Mouse (Mus musculus): ENCODE measurements around the gene Pard3b. TPM values are rescaled to one million over a fixed set of nuclear protein-coding genes. Genes with fewer than 3 reads are reported as not detected.

Pard3b gene
- polyA plus RNA-seq, 1 experiment: 0.42 TPM

DNA sequence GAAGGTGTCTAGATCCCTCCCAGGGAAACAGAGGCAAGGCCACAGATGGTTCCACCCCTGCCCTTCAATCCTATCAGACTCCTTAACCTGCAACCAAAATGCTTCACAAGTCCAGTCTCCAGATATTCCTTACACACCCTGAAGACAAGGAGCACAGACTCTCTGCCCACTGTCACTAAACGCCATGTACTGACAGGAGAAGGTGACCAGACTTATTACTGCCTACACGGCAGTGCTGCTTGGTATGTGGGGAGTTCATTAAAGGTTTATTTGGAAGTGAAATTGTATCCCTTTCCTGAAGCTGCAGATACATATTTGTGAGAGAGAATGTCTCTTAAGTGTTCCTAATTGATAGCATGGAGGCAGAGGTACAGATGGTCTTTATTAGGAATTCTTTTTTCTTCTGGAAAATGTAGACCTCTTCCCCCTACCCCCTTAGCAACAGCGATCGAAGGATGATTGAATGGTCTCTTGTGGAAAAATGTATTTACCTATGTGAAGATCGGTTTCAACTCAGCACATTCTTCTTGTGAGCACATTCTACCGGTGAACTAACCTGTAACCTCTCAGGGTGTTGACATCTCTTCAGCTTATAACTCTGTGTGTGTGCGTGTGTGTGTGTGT lies 735.9 kb downstream of the Pard3b start:
- Histone ChIP-seq H3K27ac (ENCODE audit: insufficient read depth, low read length) (no peak overlapping the region), H3K27me3 (ENCODE audit: control insufficient read depth, insufficient read depth, low read length, poor library complexity, severe bottlenecking) (no peaks in the 10 kb centered on the region), H3K9ac (ENCODE audit: low read depth, poor library complexity, severe bottlenecking) (no peak overlapping the region), H3K4me3 (ENCODE audit: low read depth, low read length) (no peak overlapping the region), H3K36me3 (ENCODE audit: control insufficient read depth, insufficient read depth, low read length, poor library complexity, severe bottlenecking) (no peaks in the 10 kb centered on the region), H3K4me1 (ENCODE audit: control insufficient read depth, insufficient read depth, low read length) (no peaks in the 10 kb centered on the region), H3K9me3 (replicated peaks; ENCODE audit: control insufficient read depth, insufficient read depth, low read length, poor library complexity, severe bottlenecking) (no peaks in the 10 kb centered on the region)
- TF ChIP-seq POLR2A (IDR thresholded peaks at IDR 0.05; ENCODE audit: insufficient read depth, low read length): no peak
- no peak for TF ChIP-seq CTCF (IDR thresholded peaks at IDR 0.05; ENCODE audit: low read depth, low read length)
- no peak for TF ChIP-seq EP300 (IDR thresholded peaks at IDR 0.05; ENCODE audit: insufficient read depth, low read depth, low read length)

DNA sequence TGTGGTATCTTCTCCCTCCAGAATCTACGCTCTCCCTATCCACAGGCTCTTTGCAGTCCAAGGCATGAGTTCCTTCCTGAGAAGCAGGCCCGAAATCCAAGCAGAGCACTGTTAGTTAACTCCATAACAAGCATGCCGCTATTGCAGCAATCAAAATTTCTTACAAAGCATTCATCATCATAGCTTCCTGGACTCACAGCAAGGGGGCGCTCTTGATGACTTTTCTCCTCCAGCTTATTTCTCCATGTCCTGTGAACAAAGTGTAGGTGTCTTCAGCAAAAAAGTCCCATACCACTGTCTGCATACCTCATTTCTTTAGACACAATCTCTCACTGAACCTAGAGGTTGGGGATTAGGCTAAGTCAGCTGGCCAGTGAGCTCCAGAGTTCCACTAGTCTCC lies 739.7 kb downstream of the Pard3b start:
- no peak for TF ChIP-seq POLR2A (IDR thresholded peaks at IDR 0.05; ENCODE audit: insufficient read depth, low read length)
- no peak for TF ChIP-seq EP300 (IDR thresholded peaks at IDR 0.05; ENCODE audit: insufficient read depth, low read depth, low read length)
- no peak for TF ChIP-seq CTCF (IDR thresholded peaks at IDR 0.05; ENCODE audit: low read depth, low read length)
- no peak overlapping the region for H3K27ac ChIP-seq (ENCODE audit: insufficient read depth, low read length)
- H3K9ac ChIP-seq (ENCODE audit: low read depth, poor library complexity, severe bottlenecking): no peak overlapping the region
- H3K4me1 ChIP-seq (ENCODE audit: control insufficient read depth, insufficient read depth, low read length): no peaks in the 10 kb centered on the region
- no peaks in the 10 kb centered on the region for H3K9me3 ChIP-seq (replicated peaks; ENCODE audit: control insufficient read depth, insufficient read depth, low read length, poor library complexity, severe bottlenecking)
- no peaks in the 10 kb centered on the region for H3K36me3 ChIP-seq (ENCODE audit: control insufficient read depth, insufficient read depth, low read length, poor library complexity, severe bottlenecking)
- H3K4me3 ChIP-seq (ENCODE audit: low read depth, low read length): no peak overlapping the region
- H3K27me3 ChIP-seq (ENCODE audit: control insufficient read depth, insufficient read depth, low read length, poor library complexity, severe bottlenecking): no peaks in the 10 kb centered on the region

DNA sequence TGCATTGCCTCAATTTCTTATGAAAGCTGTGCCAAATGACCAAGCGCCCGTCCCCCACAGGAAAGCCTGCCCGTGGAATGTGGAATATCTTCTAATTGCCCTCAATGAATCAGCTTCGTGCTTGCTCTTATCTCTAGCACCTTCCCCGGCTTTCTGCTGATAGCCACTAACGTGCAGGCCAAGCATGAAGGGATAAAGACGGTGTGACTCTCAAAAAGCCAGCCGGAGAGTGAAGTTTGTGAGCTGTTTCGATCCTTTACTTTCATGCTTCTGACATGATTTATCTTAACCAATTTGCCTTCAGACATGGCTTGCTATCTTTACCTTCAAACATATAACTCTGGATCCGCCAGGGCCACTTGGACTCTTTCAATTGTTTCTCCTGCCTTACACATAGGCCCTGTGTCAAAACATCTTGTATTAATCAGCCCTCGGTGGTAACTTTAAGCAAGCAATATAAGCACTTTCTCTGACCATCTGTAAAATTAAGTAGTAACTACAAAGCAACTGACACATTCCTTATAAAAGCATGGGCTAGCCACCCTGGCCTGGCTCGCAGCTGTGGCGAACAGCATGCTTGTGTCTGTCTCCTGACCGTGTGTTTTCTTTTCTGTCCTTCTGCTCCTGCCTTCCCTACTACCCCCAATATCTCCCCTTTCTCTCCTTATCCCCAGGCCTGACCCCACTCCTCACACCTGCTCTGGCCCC lies 744.3 kb downstream of the Pard3b start:
- H3K36me3 ChIP-seq (ENCODE audit: control insufficient read depth, insufficient read depth, low read length, poor library complexity, severe bottlenecking): no peaks in the 10 kb centered on the region
- H3K27ac ChIP-seq (ENCODE audit: insufficient read depth, low read length): no peak overlapping the region
- TF ChIP-seq POLR2A (IDR thresholded peaks at IDR 0.05; ENCODE audit: insufficient read depth, low read length): no peak
- H3K9ac ChIP-seq (ENCODE audit: low read depth, poor library complexity, severe bottlenecking): no peak overlapping the region
- no peaks in the 10 kb centered on the region for H3K4me1 ChIP-seq (ENCODE audit: control insufficient read depth, insufficient read depth, low read length)
- no peak overlapping the region for H3K4me3 ChIP-seq (ENCODE audit: low read depth, low read length)
- H3K9me3 ChIP-seq (replicated peaks; ENCODE audit: control insufficient read depth, insufficient read depth, low read length, poor library complexity, severe bottlenecking): no peaks in the 10 kb centered on the region
- no peaks in the 10 kb centered on the region for H3K27me3 ChIP-seq (ENCODE audit: control insufficient read depth, insufficient read depth, low read length, poor library complexity, severe bottlenecking)

DNA sequence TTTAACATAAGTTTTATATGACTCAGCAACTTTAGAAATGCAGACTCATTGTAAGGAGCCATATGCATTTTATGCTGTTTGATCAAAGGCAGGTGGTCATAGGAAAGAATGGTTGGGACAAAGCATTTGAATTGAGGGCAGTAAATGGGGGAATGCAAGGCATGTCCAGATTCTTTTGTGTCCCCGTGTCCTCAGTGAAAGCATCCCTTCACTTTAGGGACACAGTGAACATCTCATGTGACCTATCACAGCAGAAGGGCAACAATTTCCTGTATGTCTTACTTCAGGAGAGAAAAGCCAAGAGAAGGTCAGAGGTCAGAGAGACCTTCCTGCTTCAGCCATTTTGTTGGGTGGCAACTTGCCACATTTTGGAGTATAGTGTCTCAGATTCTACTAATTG lies 745.6 kb downstream of the Pard3b start:
- Histone ChIP-seq H3K36me3 (ENCODE audit: control insufficient read depth, insufficient read depth, low read length, poor library complexity, severe bottlenecking) (no peaks in the 10 kb centered on the region), H3K4me1 (ENCODE audit: control insufficient read depth, insufficient read depth, low read length) (no peaks in the 10 kb centered on the region), H3K4me3 (ENCODE audit: low read depth, low read length) (no peak overlapping the region), H3K9me3 (replicated peaks; ENCODE audit: control insufficient read depth, insufficient read depth, low read length, poor library complexity, severe bottlenecking) (no peaks in the 10 kb centered on the region), H3K27ac (ENCODE audit: insufficient read depth, low read length) (no peak overlapping the region), H3K27me3 (ENCODE audit: control insufficient read depth, insufficient read depth, low read length, poor library complexity, severe bottlenecking) (no peaks in the 10 kb centered on the region), H3K9ac (ENCODE audit: low read depth, poor library complexity, severe bottlenecking) (no peak overlapping the region)
- TF ChIP-seq CTCF (IDR thresholded peaks at IDR 0.05; ENCODE audit: low read depth, low read length) (no peak), EP300 (IDR thresholded peaks at IDR 0.05; ENCODE audit: insufficient read depth, low read depth, low read length) (no peak), POLR2A (IDR thresholded peaks at IDR 0.05; ENCODE audit: insufficient read depth, low read length) (no peak)

DNA sequence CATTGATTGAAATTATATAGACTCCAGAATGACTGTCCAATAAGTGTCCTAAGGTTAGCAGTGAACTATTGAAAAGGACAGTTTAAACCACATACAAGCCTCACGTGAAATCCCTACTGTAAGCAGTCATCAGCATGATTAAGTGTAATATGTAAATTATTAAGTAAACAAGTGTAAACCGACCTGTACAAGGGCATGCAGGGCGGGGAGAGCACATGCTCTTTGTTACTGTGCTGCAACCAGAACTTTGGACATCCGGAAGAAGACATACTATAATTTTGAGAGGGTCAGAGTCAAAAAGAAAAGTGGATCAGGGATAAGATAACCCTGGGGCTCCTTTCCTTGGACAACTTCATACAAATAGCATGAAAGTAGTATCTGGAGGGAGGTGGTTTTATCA lies 749.4 kb downstream of the Pard3b start:
- no peak overlapping the region for H3K27ac ChIP-seq (ENCODE audit: insufficient read depth, low read length)
- TF ChIP-seq CTCF (IDR thresholded peaks at IDR 0.05; ENCODE audit: low read depth, low read length) (no peak), EP300 (IDR thresholded peaks at IDR 0.05; ENCODE audit: insufficient read depth, low read depth, low read length) (no peak), POLR2A (IDR thresholded peaks at IDR 0.05; ENCODE audit: insufficient read depth, low read length) (no peak)
- no peak overlapping the region for H3K9ac ChIP-seq (ENCODE audit: low read depth, poor library complexity, severe bottlenecking)

DNA sequence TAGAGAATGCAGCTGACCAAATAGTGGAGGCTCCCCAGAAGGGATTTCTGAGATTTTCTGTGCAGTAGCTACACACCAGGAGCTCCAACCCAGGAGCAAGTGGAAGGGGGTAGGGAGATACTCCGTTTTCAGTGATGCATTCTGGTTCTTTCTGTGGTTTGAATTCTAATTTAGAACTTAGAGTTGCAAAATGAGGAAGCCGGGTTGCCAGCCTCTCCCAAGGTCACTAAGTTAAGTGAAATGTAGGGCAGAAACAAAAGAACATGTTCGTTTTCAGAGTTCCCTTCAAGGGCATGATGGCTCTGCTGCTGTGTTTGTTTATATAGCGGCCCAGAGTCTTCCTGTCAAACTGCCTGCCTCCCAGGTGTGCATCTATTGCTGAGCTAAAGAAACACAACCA lies 754.2 kb downstream of the Pard3b start:
- H3K27ac ChIP-seq (ENCODE audit: insufficient read depth, low read length): no peak overlapping the region
- H3K36me3 ChIP-seq (ENCODE audit: control insufficient read depth, insufficient read depth, low read length, poor library complexity, severe bottlenecking): no peaks in the 10 kb centered on the region
- no peak overlapping the region for H3K4me3 ChIP-seq (ENCODE audit: low read depth, low read length)
- H3K27me3 ChIP-seq (ENCODE audit: control insufficient read depth, insufficient read depth, low read length, poor library complexity, severe bottlenecking): no peaks in the 10 kb centered on the region
- H3K9ac ChIP-seq (ENCODE audit: low read depth, poor library complexity, severe bottlenecking): no peak overlapping the region
- no peaks in the 10 kb centered on the region for H3K9me3 ChIP-seq (replicated peaks; ENCODE audit: control insufficient read depth, insufficient read depth, low read length, poor library complexity, severe bottlenecking)
- H3K4me1 ChIP-seq (ENCODE audit: control insufficient read depth, insufficient read depth, low read length): peaks cover 5% of the 10 kb centered on the region
- TF ChIP-seq CTCF (IDR thresholded peaks at IDR 0.05; ENCODE audit: low read depth, low read length) (no peak), POLR2A (IDR thresholded peaks at IDR 0.05; ENCODE audit: insufficient read depth, low read length) (no peak), EP300 (IDR thresholded peaks at IDR 0.05; ENCODE audit: insufficient read depth, low read depth, low read length) (no peak)

More for the DNA sequence above, 749.4 kb downstream of the Pard3b start:
- Histone ChIP-seq H3K4me1 (ENCODE audit: control insufficient read depth, insufficient read depth, low read length) (no peaks in the 10 kb centered on the region), H3K27me3 (ENCODE audit: control insufficient read depth, insufficient read depth, low read length, poor library complexity, severe bottlenecking) (no peaks in the 10 kb centered on the region), H3K9me3 (replicated peaks; ENCODE audit: control insufficient read depth, insufficient read depth, low read length, poor library complexity, severe bottlenecking) (no peaks in the 10 kb centered on the region), H3K4me3 (ENCODE audit: low read depth, low read length) (no peak overlapping the region), H3K36me3 (ENCODE audit: control insufficient read depth, insufficient read depth, low read length, poor library complexity, severe bottlenecking) (no peaks in the 10 kb centered on the region)

Measured in ES-Bruce4 (cell line).